Mouse (Mus musculus) midbrain, embryonic 14.5 days (tissue): ENCODE measurements around the gene Rps6kb1. TPM values are rescaled to one million over a fixed set of nuclear protein-coding genes. Genes with fewer than 3 reads are reported as not detected.

Experiments
- ATAC-seq: fragments of 200-750 bp; cut with Nextera tagmentation; 2 replicates; pipeline ENCODE4 v1.8.0; 2017; ENCODE audit warnings: moderate number of reproducible peaks, moderate library complexity; ENCODE audit not compliant: low FRiP score, low TSS enrichment
- DNase-seq: peaks from one replicate; pipeline ENCODE4 v3.0.0-alpha.2; 2015
- H3K27ac ChIP-seq: fragments of 300-500 bp; sonication (generic); replicated peaks from 2 replicates; pipeline ENCODE4 v1.5.1; 2014; ENCODE audit warnings: mild to moderate bottlenecking, low read depth, low read length, moderate library complexity
- H3K27me3 ChIP-seq: fragments of 300-500 bp; sonication (generic); 2 replicates; pipeline ENCODE4 v1.6.1; 2014; ENCODE audit warnings: low read length, control low read depth, mixed read lengths; ENCODE audit not compliant: control insufficient read depth, insufficient read depth
- H3K36me3 ChIP-seq: fragments of 300-500 bp; sonication (generic); 2 replicates; pipeline ENCODE4 v1.6.1; 2014; ENCODE audit warnings: low read length, control low read depth; ENCODE audit not compliant: control insufficient read depth, insufficient read depth
- H3K4me1 ChIP-seq: fragments of 300-500 bp; sonication (generic); 2 replicates; pipeline ENCODE4 v1.6.1; 2014; ENCODE audit warnings: mild to moderate bottlenecking, antibody characterized with exemption, low read length, control low read depth; ENCODE audit not compliant: control insufficient read depth, insufficient read depth
- H3K4me2 ChIP-seq: fragments of 300-500 bp; sonication (generic); 2 replicates; pipeline ENCODE4 v1.6.1; 2014; ENCODE audit warnings: mild to moderate bottlenecking, low read length, moderate library complexity
- H3K4me3 ChIP-seq: fragments of 300-500 bp; sonication (generic); replicated peaks from 2 replicates; pipeline ENCODE4 v1.5.1; 2014; ENCODE audit warnings: low read depth, low read length
- H3K9ac ChIP-seq: fragments of 300-500 bp; sonication (generic); replicated peaks from 2 replicates; pipeline ENCODE4 v1.6.1; 2014; ENCODE audit warnings: mild to moderate bottlenecking, low read length, moderate library complexity
- H3K9me3 ChIP-seq: fragments of 300-500 bp; sonication (generic); 2 replicates; pipeline ENCODE4 v1.6.1; 2016; ENCODE audit warnings: low read length, control low read depth, mixed read lengths; ENCODE audit not compliant: control insufficient read depth
- WGBS: fragments of 180-500 bp; shearing (Covaris S2); extraction: QIAGEN DNeasy Blood & Tissue Kit; methylation state at CpG from one replicate; pipeline ENCODE4 v1.1.7; 2014; 5-methylcytosine and 5-hydroxymethylcytosine counted together
- polyA plus RNA-seq: library from polyadenylated mRNA; unstranded; fragments of >200 nt; fragmentation: Nextera tagmentation; extraction: Ambion mirVana; gene quantifications from 2 replicates; pipeline ENCODE4 v1.2.1, GENCODE M21; 2014

Gene Rps6kb1
- 44.4 and 47.8 TPM in 2 replicates for polyA plus RNA-seq

DNA sequence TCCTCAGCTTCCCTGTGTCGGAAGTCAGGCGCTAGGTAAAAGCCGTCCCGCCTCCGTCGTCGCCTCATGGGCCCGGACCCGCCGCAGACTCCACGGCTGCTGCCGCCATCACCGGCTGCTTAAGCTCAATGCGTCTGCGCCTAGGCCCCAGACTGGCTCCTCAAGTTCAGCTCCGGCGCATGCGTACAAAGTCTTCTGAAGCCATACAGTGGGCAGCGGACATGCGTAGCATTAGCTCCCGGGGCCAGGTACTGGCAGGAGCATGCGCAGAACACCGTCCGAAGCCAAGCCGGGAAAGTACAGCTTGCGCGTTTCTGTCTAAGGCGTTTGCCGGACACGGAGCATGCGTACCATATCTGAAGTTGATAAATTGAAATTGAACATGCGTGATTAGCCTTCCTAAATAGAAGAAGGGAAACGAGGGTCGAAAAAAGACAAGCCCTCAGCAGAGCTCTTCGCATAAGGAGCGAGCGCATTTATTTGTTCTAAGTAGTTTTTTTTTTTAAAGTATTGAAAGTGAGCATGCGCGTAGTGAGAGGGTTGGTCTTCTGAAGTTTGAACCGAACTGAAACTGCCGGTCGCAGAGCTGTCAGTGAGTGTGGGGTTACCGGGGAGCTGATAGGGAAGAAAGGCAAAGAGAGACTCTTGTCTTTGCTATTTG, at the start of gene Rps6kb1, which contains the start of gene Tubd1:
Rps6kb1 (minus strand) TSS at position 167 of the 661 bp plus-strand sequence.
Tubd1 (plus strand) TSS at position 353 of the 661 bp plus-strand sequence.
- WGBS = under 1% methylated on average over 43 of the region's 43 CpGs
- DNase-seq = peak; percentile 100
- no peaks in the 10 kb centered on the region for H3K36me3 ChIP-seq
- H3K9ac ChIP-seq = peak within 1 kb of the TSS; percentile 92
- no peaks in the 10 kb centered on the region for H3K27me3 ChIP-seq
- peak within 1 kb of the TSS; percentile 88 for H3K27ac ChIP-seq
- H3K9me3 ChIP-seq = no peaks in the 10 kb centered on the region
- peaks cover 10% of the 10 kb centered on the region for H3K4me1 ChIP-seq
- H3K4me3 ChIP-seq = peak within 1 kb of the TSS; percentile 90
- peak; percentile 98 for ATAC-seq
- H3K4me2 ChIP-seq = peak within 1 kb of the TSS; percentile 82

DNA sequence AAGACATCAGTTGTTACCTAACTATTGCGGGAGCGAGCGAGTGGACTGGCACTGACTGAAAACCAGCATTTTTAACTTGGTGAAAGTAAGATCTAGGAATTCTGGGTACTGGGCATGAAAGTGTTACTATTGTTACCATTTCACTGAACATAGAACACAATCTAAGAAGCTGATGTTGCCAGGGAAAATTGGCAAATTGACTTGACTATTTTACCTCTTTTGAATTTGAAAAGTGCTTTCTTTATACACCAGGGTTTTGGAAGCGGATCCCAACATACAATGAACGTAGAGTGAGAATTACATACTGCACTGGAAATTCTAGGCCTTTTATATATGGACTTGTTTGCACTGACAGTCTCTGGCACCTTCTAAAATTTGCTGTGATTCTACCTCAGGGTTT, 48.8 kb upstream of the Rps6kb1 start:
- H3K27ac ChIP-seq = no peak overlapping the region
- no peaks in the 10 kb centered on the region for H3K9me3 ChIP-seq
- no peaks in the 10 kb centered on the region for H3K36me3 ChIP-seq
- H3K4me3 ChIP-seq = no peak overlapping the region
- no peak for ATAC-seq
- WGBS = 53% methylated on average over 5 of the region's 5 CpGs
- no peak overlapping the region for H3K4me2 ChIP-seq
- H3K27me3 ChIP-seq = no peaks in the 10 kb centered on the region
- no peak overlapping the region for H3K9ac ChIP-seq
- H3K4me1 ChIP-seq = peaks cover 11% of the 10 kb centered on the region; the same call in 1 of the 2 replicates
- DNase-seq = no peak

DNA sequence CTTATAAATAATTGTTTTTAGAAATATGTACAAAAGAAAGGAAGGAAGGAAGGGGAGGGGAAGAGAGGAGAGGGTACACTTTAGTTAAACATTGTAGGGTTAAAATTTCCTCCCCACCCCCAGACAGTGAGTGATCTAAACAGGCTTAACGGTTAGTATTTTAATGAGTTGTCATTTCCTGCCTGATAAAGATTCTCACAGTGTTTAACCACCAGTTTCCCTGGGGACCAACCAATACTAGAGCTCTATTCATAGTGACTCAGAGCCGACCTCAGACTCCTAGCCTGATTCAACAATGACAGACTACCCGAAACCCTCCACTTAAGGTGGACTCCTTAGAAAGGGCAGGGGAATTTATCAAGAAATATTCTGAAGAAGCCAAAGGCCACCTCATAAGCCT, 48.4 kb upstream of the Rps6kb1 start:
- Histone ChIP-seq H3K4me3 (no peak overlapping the region), H3K9ac (no peak overlapping the region), H3K27me3 (no peaks in the 10 kb centered on the region), H3K4me1 (peaks cover 11% of the 10 kb centered on the region; the same call in 1 of the 2 replicates), H3K27ac (no peak overlapping the region), H3K36me3 (no peaks in the 10 kb centered on the region), H3K9me3 (no peaks in the 10 kb centered on the region), H3K4me2 (no peak overlapping the region)
- peak; percentile 59 for DNase-seq
- 25% methylated on average over 3 of the region's 3 CpGs for WGBS
- no peak for ATAC-seq

DNA sequence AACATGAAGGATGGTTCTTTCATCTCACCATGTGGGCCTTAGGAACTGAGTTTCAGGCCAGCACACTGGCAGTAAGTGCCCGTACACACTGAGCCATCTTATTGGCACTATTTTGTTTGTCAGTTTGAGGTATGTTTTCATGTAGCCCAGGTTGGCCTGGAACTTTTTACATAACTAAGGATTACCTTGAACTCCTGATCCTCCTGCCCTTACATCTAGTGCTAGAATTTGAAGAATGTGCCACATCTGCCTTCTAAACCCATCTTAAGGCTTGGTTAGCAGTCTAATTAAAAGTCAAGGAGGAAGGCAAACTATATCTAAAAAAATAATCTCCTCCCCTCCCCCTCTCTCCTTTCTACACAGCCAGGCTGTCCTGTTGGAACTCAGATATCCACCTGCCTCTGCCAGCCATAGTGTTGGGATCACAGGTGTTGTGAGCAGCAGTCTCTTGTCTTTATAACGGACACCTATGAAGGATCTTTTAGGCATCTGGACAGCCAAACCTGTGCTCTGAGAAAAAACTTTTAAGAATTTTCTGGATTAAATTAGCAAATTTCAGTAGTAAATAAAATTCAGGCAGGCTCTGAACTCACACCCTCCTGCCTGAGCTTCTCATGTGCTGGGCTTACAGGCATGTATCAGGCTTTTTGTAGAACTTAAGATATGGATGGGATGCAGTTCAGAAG, 47.5 kb upstream of the Rps6kb1 start:
- DNase-seq = no peak
- H3K4me3 ChIP-seq = no peak overlapping the region
- H3K9me3 ChIP-seq = no peaks in the 10 kb centered on the region
- WGBS = 85% methylated on average over 2 of the region's 2 CpGs
- ATAC-seq = no peak
- no peak overlapping the region for H3K27ac ChIP-seq
- no peaks in the 10 kb centered on the region for H3K27me3 ChIP-seq
- no peak overlapping the region for H3K9ac ChIP-seq
- H3K36me3 ChIP-seq = no peaks in the 10 kb centered on the region
- H3K4me1 ChIP-seq = peaks cover 14% of the 10 kb centered on the region; the same call in 1 of the 2 replicates
- H3K4me2 ChIP-seq = no peak overlapping the region

DNA sequence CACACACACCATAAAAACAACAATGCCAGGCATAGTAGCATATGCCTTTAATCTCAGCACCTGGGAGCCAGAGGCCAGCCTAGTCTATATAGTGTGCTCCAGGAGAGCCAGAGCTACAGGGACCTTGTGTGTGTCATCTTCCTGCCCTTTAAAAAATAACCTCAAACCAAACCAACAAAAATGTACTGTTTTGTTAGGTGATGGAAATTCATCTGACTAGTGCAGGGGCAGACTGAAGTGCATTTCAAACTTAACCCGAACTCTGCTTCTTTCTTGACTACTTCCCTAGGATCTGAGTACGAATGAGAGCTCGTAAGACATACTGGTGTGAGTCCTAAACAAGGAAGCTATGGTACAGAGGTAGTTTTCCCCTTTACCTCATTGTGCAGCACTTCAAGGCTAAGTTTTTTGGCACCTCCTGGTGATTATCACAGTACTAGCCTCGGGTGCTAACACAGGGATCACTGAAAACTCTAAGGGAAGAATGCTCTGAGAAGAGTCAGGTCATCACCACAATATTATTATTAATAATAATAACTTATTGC, 46.8 kb upstream of the Rps6kb1 start:
- Histone ChIP-seq H3K27me3 (no peaks in the 10 kb centered on the region), H3K36me3 (no peaks in the 10 kb centered on the region), H3K9ac (no peak overlapping the region), H3K4me1 (peaks cover 17% of the 10 kb centered on the region; the same call in 1 of the 2 replicates), H3K9me3 (no peaks in the 10 kb centered on the region), H3K4me3 (no peak overlapping the region), H3K4me2 (no peak overlapping the region), H3K27ac (no peak overlapping the region)
- DNase-seq (no peak), ATAC-seq (no peak)
- 87% methylated on average over 4 of the region's 4 CpGs for WGBS

DNA sequence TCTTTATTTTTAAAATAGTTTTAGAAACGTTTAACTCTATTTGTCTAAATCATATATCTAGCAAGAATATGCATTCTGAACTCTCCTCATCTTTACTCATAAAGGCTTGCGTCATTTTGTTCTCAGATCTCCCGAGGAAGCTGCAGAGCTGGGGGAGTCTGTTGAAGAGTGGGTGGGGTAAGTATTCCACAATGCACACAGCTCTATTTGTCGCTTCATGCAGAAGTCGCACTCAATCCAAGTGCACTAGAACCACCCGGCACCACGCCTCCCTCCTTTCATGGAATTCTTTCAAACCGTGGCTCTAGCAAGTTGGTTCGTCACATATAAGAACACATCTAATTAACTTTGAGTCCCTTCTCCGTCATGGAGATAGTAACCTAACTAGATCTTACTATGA, 46.0 kb upstream of the Rps6kb1 start:
- Histone ChIP-seq H3K4me3 (no peak overlapping the region), H3K4me1 (peaks cover 17% of the 10 kb centered on the region; the same call in 1 of the 2 replicates), H3K9me3 (no peaks in the 10 kb centered on the region), H3K4me2 (no peak overlapping the region), H3K27ac (no peak overlapping the region), H3K27me3 (no peaks in the 10 kb centered on the region), H3K9ac (no peak overlapping the region), H3K36me3 (no peaks in the 10 kb centered on the region)
- DNase-seq (no peak), ATAC-seq (no peak)
- WGBS = 95% methylated on average over 10 of the region's 10 CpGs

DNA sequence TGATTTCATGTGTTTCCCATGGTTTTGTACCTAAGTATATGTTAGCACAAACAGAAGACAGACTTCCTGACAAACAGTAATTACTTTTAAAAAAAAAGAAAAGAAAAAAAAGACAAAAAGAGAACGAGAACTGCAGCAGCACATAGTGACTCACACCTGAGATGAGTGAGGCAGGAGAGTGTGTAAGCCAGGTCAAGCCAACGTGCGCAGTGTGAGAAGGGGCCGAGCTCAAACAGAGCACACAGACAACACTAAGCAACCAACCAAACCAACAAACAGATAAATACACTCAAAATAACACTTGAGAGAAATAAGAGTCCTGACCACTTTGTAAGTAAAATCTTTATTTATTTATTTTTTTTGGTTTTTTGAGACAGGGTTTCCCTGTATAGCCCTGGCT, 45.5 kb upstream of the Rps6kb1 start:
- Histone ChIP-seq H3K9ac (no peak overlapping the region), H3K4me2 (no peak overlapping the region), H3K4me1 (peaks cover 17% of the 10 kb centered on the region; the same call in 1 of the 2 replicates), H3K9me3 (no peaks in the 10 kb centered on the region), H3K27me3 (no peaks in the 10 kb centered on the region), H3K36me3 (peaks cover 2% of the 10 kb centered on the region; the same call in 1 of the 2 replicates), H3K27ac (no peak overlapping the region), H3K4me3 (no peak overlapping the region)
- no peak for ATAC-seq
- no peak for DNase-seq
- 94% methylated on average over 4 of the region's 4 CpGs for WGBS

DNA sequence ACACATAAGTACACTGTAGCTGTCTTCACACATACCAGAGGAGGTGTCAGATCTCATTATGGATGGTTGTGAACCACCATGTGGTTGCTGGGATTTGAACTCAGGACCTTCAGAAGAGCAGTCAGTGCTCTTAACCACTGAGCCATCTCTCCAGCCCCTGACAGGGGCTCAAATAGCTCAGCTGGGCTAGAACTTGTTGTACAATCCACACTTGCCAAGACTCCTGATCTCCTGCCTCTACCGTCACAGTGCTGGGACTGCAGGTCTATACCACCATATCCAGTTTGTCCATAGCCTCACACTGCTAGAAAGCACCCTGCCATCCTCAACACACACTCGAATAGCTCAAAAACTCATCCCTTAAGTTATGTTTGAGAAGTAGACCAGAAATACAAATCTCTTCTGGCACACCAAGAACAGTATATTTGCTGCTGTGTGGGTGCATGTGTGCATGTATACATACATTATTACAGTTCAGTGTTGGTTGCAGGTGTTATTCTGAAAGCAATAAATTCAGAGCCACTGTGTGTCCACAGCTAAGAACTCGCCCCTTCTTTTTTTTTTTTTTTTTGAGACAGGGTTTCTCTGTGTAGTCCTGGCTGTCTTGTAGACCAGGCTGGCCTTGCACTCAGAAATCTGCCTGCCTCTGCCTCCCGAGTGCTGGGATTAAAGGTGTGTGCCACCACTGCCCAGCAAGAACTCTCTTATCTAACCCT, 44.1 kb upstream of the Rps6kb1 start:
- no peak overlapping the region for H3K4me2 ChIP-seq
- H3K27me3 ChIP-seq = no peaks in the 10 kb centered on the region
- H3K36me3 ChIP-seq = peaks cover 6% of the 10 kb centered on the region; the same call in 1 of the 2 replicates
- no peak overlapping the region for H3K27ac ChIP-seq
- H3K4me1 ChIP-seq = peaks cover 17% of the 10 kb centered on the region; the same call in 1 of the 2 replicates
- H3K9me3 ChIP-seq = no peaks in the 10 kb centered on the region
- DNase-seq (no peak), ATAC-seq (no peak)
- 96% methylated on average over 4 of the region's 4 CpGs for WGBS
- H3K4me3 ChIP-seq = no peak overlapping the region
- no peak overlapping the region for H3K9ac ChIP-seq
